Mouse (Mus musculus): Measurements from ENCODE around the gene Cd5.

DNA sequence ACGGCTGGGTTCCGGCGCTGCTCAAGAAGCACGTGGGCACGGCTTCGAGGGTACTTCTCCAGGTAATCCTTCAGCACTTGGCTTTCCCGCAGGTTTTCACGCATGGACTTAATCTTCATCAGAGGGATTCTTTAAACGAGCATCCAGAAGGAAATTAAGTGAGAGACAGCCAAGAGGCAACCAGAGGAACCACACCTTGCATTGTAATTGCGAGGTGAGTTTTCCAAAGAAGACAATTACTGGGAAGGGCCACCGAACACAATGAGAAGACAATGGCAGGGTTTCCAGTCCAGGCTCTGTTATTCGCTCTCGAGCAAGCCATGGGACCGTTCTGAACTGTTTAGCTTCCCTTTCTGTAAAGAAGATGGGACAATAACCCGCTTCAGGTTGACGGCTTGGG lies 62.1 kb downstream of the Cd5 start:
- TF ChIP-seq CTCF (IDR thresholded peaks at IDR 0.05; ENCODE audit: low read depth, low read length), result no peak
- TF ChIP-seq GATA1 (IDR thresholded peaks at IDR 0.05; ENCODE audit: borderline replicate concordance, low read length), result no peak
- no peak for TF ChIP-seq GATA2 (IDR thresholded peaks at IDR 0.05; ENCODE audit: borderline replicate concordance, low read depth, low read length)
- no peak for TF ChIP-seq TAL1 (conservative IDR thresholded peaks at IDR 0.05; ENCODE audit: low read depth, low read length)

Measured in G1E (cell line).